Mouse (Mus musculus) hindbrain, embryonic 11.5 days (tissue): ENCODE measurements around the gene Tmem9b. TPM values are rescaled to one million over a fixed set of nuclear protein-coding genes. Genes with fewer than 3 reads are reported as not detected.
A peak's percentile ranks its signal among the peaks of the same experiment; 100 is the strongest.

Experiments
- ATAC-seq: fragments of 200-750 bp; cut with Nextera tagmentation; 2 replicates; pipeline ENCODE4 v1.8.0; 2017; ENCODE audit warnings: mild to moderate bottlenecking, moderate TSS enrichment, moderate library complexity; ENCODE audit not compliant: low FRiP score
- DNase-seq: peaks from one replicate; pipeline ENCODE4 v3.0.0-alpha.2; 2015; ENCODE audit warnings: low spot score
- H3K27ac ChIP-seq: fragments of 300-500 bp; sonication (generic); 2 replicates; pipeline ENCODE4 v1.5.1; 2014; ENCODE audit warnings: mild to moderate bottlenecking, low read depth, low read length
- H3K27me3 ChIP-seq: fragments of 300-500 bp; sonication (generic); 2 replicates; pipeline ENCODE4 v1.6.1; 2014; ENCODE audit warnings: mild to moderate bottlenecking, low read length, moderate library complexity, mixed read lengths; ENCODE audit not compliant: control insufficient read depth, insufficient read depth
- H3K36me3 ChIP-seq: fragments of 300-500 bp; sonication (generic); 2 replicates; pipeline ENCODE4 v1.6.1; 2014; ENCODE audit warnings: mild to moderate bottlenecking, low read length, moderate library complexity, mixed read lengths; ENCODE audit not compliant: control insufficient read depth, insufficient read depth
- H3K4me1 ChIP-seq: fragments of 300-500 bp; sonication (generic); replicated peaks from 2 replicates; pipeline ENCODE4 v1.6.1; 2014; ENCODE audit warnings: low read length, mixed read lengths; ENCODE audit not compliant: control insufficient read depth, insufficient read depth
- H3K4me2 ChIP-seq: fragments of 300-500 bp; sonication (generic); replicated peaks from 2 replicates; pipeline ENCODE4 v1.6.1; 2014; ENCODE audit warnings: mild to moderate bottlenecking, low read depth, low read length
- H3K4me3 ChIP-seq: fragments of 300-500 bp; sonication (generic); 2 replicates; pipeline ENCODE4 v1.5.1; 2014; ENCODE audit warnings: low read depth, low read length
- H3K9ac ChIP-seq: fragments of 300-500 bp; sonication (generic); 2 replicates; pipeline ENCODE4 v1.6.1; 2014; ENCODE audit warnings: low read depth, low read length
- H3K9me3 ChIP-seq: fragments of 300-500 bp; sonication (generic); 2 replicates; pipeline ENCODE4 v1.6.1; 2016; ENCODE audit warnings: low read length; ENCODE audit not compliant: control insufficient read depth
- WGBS: fragments of 180-500 bp; shearing (Covaris S2); extraction: QIAGEN DNeasy Blood & Tissue Kit; methylation state at CpG from one replicate; pipeline ENCODE4 v1.1.7; 2014; 5-methylcytosine and 5-hydroxymethylcytosine counted together
- polyA plus RNA-seq: library from polyadenylated mRNA; unstranded; fragments of >200 nt; fragmentation: Nextera tagmentation; extraction: Ambion mirVana; gene quantifications from 2 replicates; pipeline ENCODE4 v1.2.1, GENCODE M21; 2014

The Tmem9b gene
- polyA plus RNA-seq, 1 experiment from 2014 or later = 63.2 TPM

DNA sequence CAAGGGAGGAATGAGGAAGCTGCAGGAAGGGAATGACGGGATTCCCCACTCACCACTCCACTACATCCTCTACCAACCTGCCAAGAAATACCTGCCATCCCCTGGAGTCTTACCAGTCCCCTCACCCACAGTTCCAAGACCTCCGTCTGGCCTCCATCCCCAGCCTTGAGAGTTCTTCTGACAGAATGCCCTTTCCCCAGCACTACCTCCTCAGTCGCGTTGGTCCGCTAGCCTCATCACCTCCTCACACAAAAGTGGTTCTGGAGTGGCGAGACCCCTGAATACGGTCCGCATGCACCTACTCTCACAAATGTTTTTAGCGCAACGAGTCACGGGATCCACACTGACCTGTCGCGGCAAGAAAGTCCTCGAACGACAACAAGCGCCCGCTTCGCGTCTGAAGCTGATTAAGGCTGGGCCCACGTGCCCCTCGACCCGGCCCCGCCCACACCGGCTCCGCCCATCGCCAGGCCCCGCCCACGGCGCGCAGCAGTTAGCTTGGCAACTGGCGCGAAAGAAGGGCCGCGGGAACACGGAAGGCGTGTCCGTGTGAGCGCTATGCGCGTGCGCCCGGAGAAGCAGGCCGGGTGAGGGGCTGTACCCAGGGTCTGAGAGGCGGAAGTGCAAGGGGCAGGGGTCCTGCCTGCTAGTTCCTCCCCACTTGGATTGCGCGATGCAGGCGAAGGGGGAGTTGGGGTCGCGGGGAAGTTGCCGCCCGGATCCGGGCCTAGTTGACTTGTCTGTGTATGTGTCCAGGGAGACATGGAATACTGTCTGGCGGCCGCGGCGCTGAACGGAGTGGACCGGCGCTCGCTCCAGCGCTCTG is 49.3 kb downstream of the Tmem9b start, which contains the start of the genes St5 and Akip1:
TSS of gene St5 (minus strand) at position 416 of the 826 bp plus-strand sequence.
TSS of gene Akip1 (plus strand) at position 501 of the 826 bp plus-strand sequence.
- H3K9me3 ChIP-seq = no peaks in the 10 kb centered on the region
- H3K27ac ChIP-seq = 0 out of 2 replicates have a peak within 1 kb of the TSS, but pooled peaks have one; percentile 17
- H3K36me3 ChIP-seq = no peaks in the 10 kb centered on the region
- 1% methylated on average over 61 of the region's 61 CpGs for WGBS
- DNase-seq (peak; percentile 97), ATAC-seq (peak; percentile 98)
- H3K9ac ChIP-seq = peak within 1 kb of the TSS; percentile 64
- no peaks in the 10 kb centered on the region for H3K4me1 ChIP-seq
- H3K27me3 ChIP-seq = no peaks in the 10 kb centered on the region
- peak within 1 kb of the TSS; percentile 56 for H3K4me3 ChIP-seq
- H3K4me2 ChIP-seq = peak within 1 kb of the TSS; percentile 50

DNA sequence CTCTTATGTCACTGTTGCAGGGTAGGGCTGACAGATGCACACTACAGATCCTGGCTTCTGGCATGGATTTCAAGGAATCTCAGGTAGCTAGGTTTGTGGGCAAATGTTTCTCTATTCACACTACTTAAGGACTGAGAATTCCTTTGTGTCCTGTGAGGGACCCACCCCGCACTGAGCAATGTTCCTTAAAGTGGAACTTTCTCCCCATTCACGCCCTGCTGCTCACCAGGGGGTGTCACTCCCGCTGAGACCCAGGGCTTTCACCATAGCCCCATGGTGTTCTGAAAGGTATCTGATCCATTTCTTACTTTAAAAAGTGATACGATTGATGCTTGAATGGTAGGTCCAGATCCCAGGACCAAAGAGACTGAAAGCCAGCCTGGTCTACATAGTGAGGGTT is 50.0 kb downstream of the Tmem9b start:
- H3K9ac ChIP-seq = no peak overlapping the region

DNA sequence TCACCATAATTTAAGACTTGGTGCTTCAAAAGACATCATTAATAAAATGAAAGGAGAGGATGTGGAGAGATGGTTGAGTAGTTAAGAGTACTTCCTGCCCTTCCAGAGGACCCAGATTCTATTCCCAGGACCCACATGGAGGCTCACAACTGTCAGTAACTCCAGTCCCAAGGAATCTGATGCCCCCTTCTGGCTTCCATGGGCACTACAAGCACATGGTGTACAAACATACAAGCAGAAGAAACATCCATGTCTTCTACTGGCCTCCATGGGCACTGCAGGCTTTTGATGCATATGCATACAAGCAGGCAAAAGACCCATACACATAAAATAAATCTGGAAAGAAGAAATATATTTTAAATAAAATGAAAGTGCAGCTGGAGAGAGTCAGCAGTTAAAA is 52.5 kb downstream of the Tmem9b start:
- no peak overlapping the region for H3K4me3 ChIP-seq
- no peak overlapping the region for H3K9ac ChIP-seq
- H3K27ac ChIP-seq = no peak overlapping the region
- no peak for ATAC-seq
- no peak overlapping the region for H3K4me2 ChIP-seq
- no peaks in the 10 kb centered on the region for H3K9me3 ChIP-seq
- no peak for DNase-seq
- no peaks in the 10 kb centered on the region for H3K36me3 ChIP-seq
- no peaks in the 10 kb centered on the region for H3K27me3 ChIP-seq
- H3K4me1 ChIP-seq = no peaks in the 10 kb centered on the region

More for the DNA sequence above, 50.0 kb downstream of the Tmem9b start:
- Histone ChIP-seq H3K36me3 (no peaks in the 10 kb centered on the region), H3K9me3 (no peaks in the 10 kb centered on the region), H3K27ac (no peak overlapping the region), H3K4me3 (no peak overlapping the region), H3K4me1 (no peaks in the 10 kb centered on the region), H3K4me2 (no peak overlapping the region), H3K27me3 (no peaks in the 10 kb centered on the region)
- no peak for DNase-seq
- 33% methylated on average over 4 of the region's 4 CpGs for WGBS
- ATAC-seq = 0 out of 2 replicates have a peak, but pooled peaks have one; percentile 3

DNA sequence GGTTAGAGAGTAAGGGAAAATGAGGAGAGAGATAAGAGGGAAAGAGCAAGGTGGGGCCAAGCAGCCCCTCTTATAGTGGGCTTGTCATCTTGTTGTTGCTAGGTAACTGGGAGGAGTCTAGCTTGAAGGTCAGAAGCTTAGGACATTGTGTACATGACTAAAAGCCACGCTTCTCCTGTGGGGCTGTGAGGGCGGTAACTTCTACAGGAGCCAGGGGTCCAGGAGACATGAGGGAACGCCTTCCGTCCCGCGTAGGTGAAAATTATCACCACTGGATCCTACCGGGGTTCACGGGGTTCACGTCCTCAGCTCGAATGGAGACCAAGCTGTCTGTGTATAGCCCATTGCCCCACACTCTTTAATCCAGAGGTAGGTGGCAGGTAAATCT is 57.3 kb downstream of the Tmem9b start:
- no peaks in the 10 kb centered on the region for H3K4me1 ChIP-seq
- no peaks in the 10 kb centered on the region for H3K36me3 ChIP-seq
- H3K9ac ChIP-seq = no peak overlapping the region
- DNase-seq (no peak), ATAC-seq (no peak)
- no peak overlapping the region for H3K4me3 ChIP-seq
- H3K27ac ChIP-seq = no peak overlapping the region
- H3K27me3 ChIP-seq = no peaks in the 10 kb centered on the region
- WGBS = 92% methylated on average over 10 of the region's 10 CpGs
- H3K4me2 ChIP-seq = no peak overlapping the region
- H3K9me3 ChIP-seq = no peaks in the 10 kb centered on the region

DNA sequence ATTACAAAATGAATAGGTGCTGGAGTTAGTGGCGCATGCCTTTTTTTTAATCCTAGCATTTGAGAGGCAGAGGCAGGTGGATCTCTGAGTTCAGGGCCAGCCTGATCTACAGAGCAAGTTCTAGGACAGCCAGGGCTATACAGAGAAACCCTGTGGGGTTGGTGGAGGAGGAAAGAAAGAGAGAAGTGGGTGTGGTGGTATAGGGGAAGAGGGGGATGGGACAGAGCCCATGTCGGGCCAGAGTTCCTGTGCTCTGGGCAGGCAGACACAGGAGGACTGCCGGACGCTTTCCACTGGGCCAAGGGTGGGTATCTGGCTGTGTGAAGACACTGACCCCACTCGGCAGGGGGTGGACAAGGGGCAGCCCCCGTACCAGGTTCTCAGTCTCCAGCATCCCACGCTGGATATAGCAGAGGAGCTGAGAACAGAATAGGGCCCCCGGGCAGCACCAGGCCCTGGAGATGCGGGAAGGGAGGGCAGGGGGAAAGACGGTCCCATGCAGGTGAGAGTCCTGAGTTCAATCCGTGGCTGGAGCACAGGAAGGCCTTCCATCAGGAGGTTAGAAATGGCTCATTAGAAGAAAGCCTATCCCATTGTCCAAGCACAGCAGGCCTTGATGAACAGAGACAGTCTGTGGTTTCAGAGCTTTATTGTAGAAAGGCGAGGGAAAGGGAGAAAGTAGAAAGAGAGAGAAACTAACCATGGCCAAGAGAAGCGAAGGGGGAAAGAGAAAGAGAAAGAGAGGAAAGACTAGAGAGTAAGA is 57.9 kb downstream of the Tmem9b start:
- H3K4me1 ChIP-seq = no peaks in the 10 kb centered on the region
- WGBS = 77% methylated on average over 13 of the region's 13 CpGs

DNA sequence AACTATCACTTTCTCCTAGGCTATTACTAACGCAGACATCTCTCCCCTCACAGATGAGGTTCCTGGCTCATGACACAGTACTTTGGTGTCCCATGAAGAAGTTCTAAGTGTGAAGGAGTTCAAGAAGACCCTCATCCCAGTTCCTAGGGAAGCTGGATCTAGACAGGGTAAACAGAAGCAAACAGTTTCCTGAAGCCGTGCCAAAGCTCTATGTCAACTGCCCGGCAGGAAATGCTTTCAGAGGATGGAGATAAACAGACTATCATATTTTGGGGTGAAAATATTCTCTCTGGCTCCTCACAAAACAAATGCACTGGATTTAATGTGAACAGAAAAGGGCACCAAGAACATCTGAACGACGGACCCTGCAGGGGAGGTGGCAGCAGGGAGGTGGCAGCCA is 61.7 kb downstream of the Tmem9b start:
- no peak overlapping the region for H3K4me3 ChIP-seq
- no peak overlapping the region for H3K27ac ChIP-seq
- 87% methylated on average over 5 of the region's 5 CpGs for WGBS
- ATAC-seq (no peak), DNase-seq (no peak)
- H3K4me2 ChIP-seq = no peak overlapping the region
- no peak overlapping the region for H3K9ac ChIP-seq
- no peaks in the 10 kb centered on the region for H3K27me3 ChIP-seq
- H3K36me3 ChIP-seq = no peaks in the 10 kb centered on the region
- no peaks in the 10 kb centered on the region for H3K4me1 ChIP-seq
- H3K9me3 ChIP-seq = no peaks in the 10 kb centered on the region

More for the DNA sequence above, 57.9 kb downstream of the Tmem9b start:
- Histone ChIP-seq H3K4me2 (no peak overlapping the region), H3K36me3 (no peaks in the 10 kb centered on the region), H3K4me3 (no peak overlapping the region), H3K9me3 (no peaks in the 10 kb centered on the region), H3K27me3 (no peaks in the 10 kb centered on the region), H3K9ac (no peak overlapping the region), H3K27ac (no peak overlapping the region)
- DNase-seq (no peak), ATAC-seq (no peak)

DNA sequence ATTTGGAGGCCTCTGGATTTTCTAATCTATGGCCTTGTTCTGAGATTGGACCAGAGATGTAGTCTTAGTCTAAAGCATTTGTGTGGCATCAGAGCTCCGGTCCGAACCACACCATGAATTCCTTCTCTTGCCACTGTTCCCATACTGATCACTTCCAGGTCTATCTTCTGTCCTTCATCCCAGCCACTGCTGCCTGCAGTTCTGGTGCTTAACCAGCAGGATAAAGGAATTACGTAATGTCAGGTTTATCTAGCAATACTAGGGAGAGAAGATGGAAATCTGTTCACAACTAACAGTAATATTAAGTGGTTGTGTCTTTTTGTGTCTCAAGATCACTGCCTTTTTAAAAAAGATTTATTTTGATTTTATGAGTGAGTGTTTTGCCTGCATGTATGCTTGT is 62.6 kb downstream of the Tmem9b start:
- no peak for DNase-seq

DNA sequence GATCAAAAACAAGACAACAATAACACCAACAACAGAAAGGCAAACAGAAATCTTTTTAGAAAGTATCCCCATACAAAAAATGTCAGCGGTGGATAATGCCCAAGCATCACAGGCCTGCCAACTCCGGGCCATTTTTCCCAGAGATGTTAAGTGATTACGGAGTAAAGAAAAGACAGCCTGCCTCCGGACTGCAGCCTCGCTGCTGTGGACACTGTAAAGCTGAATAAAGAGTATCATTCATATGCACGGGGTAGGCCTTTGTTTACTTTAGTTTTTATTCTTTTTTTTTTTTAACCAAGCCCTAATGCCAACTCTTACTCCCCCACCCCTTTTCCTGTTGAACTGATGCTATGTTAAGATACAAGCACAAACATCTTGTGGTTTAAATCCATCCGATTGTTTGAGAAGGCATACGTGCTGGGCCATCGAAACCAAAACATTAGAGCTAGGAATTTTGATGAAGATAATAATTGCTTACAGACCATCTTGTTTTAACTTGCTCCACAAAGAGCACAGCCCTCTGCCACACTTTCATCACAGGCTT is 66.0 kb downstream of the Tmem9b start:
- DNase-seq (no peak), ATAC-seq (no peak)
- 67% methylated on average over 9 of the region's 9 CpGs for WGBS
- no peak overlapping the region for H3K4me2 ChIP-seq
- no peak overlapping the region for H3K27ac ChIP-seq
- no peaks in the 10 kb centered on the region for H3K36me3 ChIP-seq
- H3K4me3 ChIP-seq = no peak overlapping the region
- H3K9me3 ChIP-seq = no peaks in the 10 kb centered on the region
- H3K9ac ChIP-seq = no peak overlapping the region
- H3K27me3 ChIP-seq = no peaks in the 10 kb centered on the region
- no peaks in the 10 kb centered on the region for H3K4me1 ChIP-seq

More for the DNA sequence above, 62.6 kb downstream of the Tmem9b start:
- ATAC-seq = no peak
- Histone ChIP-seq H3K4me1 (no peaks in the 10 kb centered on the region), H3K27me3 (no peaks in the 10 kb centered on the region), H3K9me3 (no peaks in the 10 kb centered on the region), H3K4me2 (no peak overlapping the region), H3K27ac (no peak overlapping the region), H3K4me3 (no peak overlapping the region), H3K36me3 (no peaks in the 10 kb centered on the region), H3K9ac (no peak overlapping the region)
- 93% methylated on average over 3 of the region's 3 CpGs for WGBS
